Mouse (Mus musculus) layer of hippocampus, postnatal 14 days (tissue): ENCODE results near the gene Nufip1. TPM values are rescaled to one million over a fixed set of nuclear protein-coding genes. Genes with fewer than 3 reads are reported as not detected.

Experiments used
- DNase-seq, 2 experiments: peaks; one replicate each; pipeline ENCODE4 v3.0.0; 2021 to 2022; ENCODE audit warnings: low spot score in 2 of 2, mixed read lengths in 1 of 2
- long read RNA-seq, 2 experiments: library from polyadenylated mRNA; stranded (forward); transcript quantifications; one replicate each; pipeline ENCODE4 v2.0.0; 2021
- total RNA-seq, 2 experiments: library from RNA; stranded (reverse); gene quantifications; 2 replicates each; pipeline ENCODE4 v1.2.3; 2021

Nufip1 gene
- 1 to 10 TPM; 7.8 to 8.1 TPM for total RNA-seq
- long read RNA-seq, experiment 1, transcript Nufip1-201 (10 exons, 3,974 nt), result major isoform, 13 of 14 reads
- long read RNA-seq, experiment 1, partial matches to known transcripts, result 0 of 14 reads
- long read RNA-seq, experiment 1, other reads (novel, unspliced or antisense), result 1 of 14 reads
- long read RNA-seq, experiment 2, transcript Nufip1-201 (10 exons, 3,974 nt), result major isoform, 16 of 17 reads
- long read RNA-seq, experiment 2, partial matches to known transcripts, result 0 of 17 reads
- long read RNA-seq, experiment 2, other reads (novel, unspliced or antisense), result 1 of 17 reads

DNA sequence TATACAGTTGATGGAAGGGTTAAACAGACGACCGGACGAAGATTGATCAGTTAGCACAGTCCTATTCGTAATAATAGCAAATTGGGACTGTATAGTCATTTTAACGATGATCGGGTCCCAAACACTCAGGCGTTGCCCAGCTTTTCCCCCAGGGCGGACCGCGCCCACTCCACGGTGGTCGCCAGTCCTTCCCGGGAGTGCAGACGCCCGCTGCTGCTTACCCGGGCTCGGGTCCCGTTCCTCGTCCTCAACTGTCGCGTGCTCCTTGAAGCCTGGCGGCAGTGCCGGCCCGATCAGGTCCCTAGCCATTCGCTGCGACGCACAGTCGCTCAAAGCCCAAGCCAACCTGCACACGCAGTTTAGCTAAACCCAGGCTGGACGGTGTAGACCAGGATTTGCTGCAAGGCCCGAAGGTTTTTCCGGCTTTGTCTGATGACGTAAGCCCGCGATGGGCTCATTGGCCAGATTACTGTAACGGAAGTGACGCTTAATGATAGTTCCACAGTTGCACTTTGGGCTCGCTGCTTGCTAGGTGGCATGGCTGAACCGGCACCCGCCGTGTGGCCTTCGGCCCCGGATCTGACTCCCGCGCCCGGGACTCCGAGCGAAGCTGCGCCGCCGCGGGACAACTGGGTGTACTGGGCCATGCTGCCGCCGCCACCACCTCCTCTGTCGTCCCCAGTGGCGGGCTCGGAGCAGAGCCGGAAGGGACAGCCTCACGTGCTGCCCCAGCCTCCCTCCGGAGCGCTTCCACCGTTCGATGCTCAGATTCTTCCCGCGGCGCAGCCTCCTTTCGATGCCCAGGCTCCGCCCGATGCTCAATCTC is at the start of gene Nufip1, which contains the start of gene Gpalpp1:
TSS of gene Nufip1 (plus strand) at position 496 of the 826 bp plus-strand sequence.
TSS of gene Gpalpp1 (minus strand) at position 365 of the 826 bp plus-strand sequence.
- peak; percentile 88 to 96 for DNase-seq

DNA sequence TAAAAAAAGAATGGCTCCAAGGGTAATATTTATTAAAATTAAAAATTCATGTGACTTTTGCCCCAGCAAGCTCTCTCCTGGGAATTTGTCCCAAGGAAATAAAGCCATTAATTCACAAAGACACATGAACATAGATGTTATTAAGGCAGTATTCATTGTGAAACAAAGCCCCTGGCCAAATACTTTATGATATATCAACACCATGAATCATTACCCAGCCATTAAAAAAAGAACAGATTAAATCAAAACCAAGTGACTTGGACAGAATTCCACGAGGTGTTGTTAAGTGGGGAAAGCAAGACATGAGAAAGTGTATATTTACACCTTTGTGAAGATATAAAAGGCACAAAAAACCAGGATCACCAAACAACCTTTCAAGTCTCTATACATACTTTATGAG is 43.5 kb upstream of the Nufip1 start:
- no peak for DNase-seq

DNA sequence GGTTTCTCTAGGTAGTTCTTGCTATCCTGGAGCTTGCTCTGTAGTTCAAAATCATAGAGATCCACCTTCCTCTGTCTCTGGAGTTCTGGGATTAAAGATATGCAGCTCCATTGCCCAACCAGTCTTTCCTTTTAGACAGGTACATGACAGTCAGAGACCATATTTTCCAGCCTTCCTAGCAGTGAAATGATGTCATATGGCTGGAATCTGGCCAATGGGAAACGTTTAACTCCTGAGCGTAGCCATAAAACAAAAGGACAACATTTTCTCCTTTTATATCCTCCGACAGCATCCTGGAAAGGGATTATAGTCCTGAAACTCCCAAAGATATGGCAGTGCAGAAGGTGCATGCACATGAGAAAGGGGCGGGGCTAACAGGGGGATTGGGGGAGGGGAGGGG is 42.4 kb upstream of the Nufip1 start:
- no peak for DNase-seq

- DNase-seq, result no peak
Measured at GRCm38 (mm10) chr14:76069296-76069695, 41.4 kb upstream of the Nufip1 start.

DNA sequence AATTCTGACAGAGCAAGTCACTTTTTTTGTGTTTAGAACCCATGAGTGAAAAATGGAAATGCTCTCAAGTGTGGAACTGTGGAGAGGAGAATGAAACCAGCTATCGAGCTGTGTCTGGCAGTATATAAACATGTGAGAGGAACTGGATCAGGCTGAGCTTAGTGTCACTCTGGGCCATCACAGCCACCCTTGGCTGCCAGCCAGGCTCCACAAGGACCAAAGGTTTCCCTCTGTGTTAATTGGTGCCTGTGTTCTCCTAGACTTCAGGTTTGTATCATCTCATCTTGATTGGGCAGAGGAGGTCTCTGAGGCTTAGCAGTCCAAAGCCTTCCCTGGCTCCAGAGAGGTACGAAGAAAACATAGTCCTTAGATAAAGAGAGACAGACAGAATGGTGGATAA is 38.1 kb upstream of the Nufip1 start:
- DNase-seq, result no peak

GRCm38 (mm10) chr14:76074206-76074605 is 36.5 kb upstream of the Nufip1 start:
- no peak for DNase-seq

GRCm38 (mm10) chr14:76075721-76076120 is 35.0 kb upstream of the Nufip1 start:
- no peak for DNase-seq

- peak in 1 of 2 experiments; percentile 64 for DNase-seq
Measured at GRCm38 (mm10) chr14:76076602-76077001, 34.1 kb upstream of the Nufip1 start.

GRCm38 (mm10) chr14:76077088-76077491 is 33.6 kb upstream of the Nufip1 start:
- peak; percentile 67 to 82 for DNase-seq

DNA sequence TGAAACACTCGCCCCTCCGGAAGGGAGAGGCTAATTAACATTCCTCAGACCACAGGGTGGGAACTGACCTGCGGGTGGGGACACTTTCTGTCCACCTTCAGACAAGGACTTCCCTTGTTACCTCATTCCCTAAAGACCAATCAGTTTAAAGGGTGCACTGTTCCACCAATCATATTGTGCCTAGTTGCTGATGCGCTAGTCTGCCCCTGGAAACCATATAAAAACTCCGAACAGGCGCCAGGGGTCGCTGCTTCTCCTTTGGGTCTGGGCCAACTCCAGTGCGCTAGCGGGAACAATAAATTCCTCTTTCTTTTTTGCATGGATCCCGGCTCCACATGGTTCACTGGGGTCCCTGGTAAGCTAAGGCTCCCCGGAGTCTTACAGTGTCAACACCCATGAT is 29.2 kb upstream of the Nufip1 start:
- no peak for DNase-seq

DNA sequence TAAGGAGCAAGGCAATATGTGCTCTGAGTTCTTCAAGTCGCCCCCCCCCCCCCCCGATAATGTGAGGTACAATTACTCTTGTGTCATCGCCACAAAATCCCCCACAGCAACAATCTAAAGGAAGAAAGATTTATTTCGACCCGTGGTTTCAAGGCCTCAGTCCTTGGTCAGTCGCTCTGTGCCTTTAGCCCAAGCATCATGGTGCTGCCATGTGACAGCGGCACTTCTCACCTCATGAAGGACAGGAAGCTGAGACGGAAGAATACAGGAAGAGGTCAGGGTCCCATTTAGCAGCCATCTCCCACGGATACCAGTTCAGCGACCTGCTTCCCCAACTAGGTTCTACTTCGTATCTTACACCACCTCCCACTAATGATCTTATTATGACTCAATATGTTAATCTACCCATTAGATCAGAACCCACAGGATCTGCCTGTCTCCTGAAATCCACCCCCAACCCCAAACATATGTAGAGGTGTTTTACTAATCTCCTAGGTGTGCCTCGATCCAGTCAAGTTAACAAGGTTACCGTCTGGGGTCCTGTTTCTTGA is 28.5 kb upstream of the Nufip1 start:
- DNase-seq, result no peak

- no peak for DNase-seq
Measured at GRCm38 (mm10) chr14:76084188-76084587, 26.5 kb upstream of the Nufip1 start.

GRCm38 (mm10) chr14:76097244-76097643 is 13.4 kb upstream of the Nufip1 start:
- DNase-seq, result no peak

GRCm38 (mm10) chr14:76097815-76098214 is 12.9 kb upstream of the Nufip1 start:
- DNase-seq, result no peak

DNA sequence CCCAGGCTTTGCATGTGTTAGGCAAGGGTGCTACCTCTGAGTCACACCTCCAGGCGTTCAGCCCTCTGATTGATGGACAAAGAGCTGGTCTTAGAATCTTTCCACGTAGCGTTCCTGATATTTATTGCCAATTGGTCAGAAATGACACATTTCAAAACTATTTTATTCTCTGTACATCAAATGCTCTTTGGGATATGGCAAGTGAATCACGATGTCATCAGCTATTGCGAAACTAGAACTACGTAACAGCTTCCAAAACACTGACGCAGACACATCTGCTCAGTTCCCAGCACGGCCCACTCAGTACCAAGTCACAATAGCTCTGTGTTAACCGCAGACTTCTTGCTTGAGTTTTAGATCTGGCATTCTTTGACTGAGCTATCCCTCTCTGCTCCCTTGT is 11.1 kb upstream of the Nufip1 start:
- no peak for DNase-seq

DNA sequence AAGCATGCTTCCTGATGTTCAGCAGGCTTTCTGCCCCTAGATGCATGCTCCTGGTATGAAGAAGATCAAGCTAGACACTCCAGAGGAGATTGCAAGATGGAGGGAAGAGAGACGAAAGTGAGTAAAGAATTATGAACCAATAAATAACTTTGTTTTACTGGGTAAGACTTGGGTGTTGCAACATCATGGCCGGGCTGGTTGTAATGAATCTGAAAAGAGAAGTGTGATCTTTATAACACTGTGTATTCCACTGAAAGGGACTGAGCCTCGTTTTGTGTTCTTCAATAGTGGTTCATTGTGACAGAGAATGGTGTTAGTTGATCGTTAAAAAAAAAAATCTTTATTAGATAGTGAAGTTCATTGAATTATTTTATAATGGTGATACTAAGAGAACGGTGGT is 5.1 kb downstream of the Nufip1 start:
- no peak for DNase-seq

GRCm38 (mm10) chr14:76118963-76119362 is 8.3 kb downstream of the Nufip1 start:
- no peak for DNase-seq

DNA sequence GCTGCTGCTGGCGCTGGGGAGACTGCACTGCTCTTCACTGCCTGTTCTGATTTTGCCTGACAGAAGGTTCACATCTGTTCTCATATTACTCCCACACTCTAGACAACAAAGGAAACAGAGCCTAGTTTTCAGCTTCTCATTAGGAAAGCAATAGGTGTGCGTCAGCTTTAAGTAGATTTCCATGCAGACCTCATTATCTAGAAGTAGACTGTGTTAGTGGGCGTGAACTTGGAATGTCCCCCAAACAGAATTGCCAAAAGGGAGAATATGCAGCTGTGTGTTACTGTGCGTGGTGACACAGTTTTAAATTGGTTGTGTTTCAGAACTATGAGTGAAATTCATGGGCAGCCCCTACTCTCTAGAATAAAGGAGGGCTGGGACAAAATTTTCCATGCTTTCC is 9.8 kb downstream of the Nufip1 start:
- peak; percentile 30 to 64 for DNase-seq

GRCm38 (mm10) chr14:76121901-76122662 is 11.4 kb downstream of the Nufip1 start:
- peak; percentile 37 to 61 for DNase-seq

GRCm38 (mm10) chr14:76122663-76123058 is 12.0 kb downstream of the Nufip1 start:
- DNase-seq, result no peak

DNA sequence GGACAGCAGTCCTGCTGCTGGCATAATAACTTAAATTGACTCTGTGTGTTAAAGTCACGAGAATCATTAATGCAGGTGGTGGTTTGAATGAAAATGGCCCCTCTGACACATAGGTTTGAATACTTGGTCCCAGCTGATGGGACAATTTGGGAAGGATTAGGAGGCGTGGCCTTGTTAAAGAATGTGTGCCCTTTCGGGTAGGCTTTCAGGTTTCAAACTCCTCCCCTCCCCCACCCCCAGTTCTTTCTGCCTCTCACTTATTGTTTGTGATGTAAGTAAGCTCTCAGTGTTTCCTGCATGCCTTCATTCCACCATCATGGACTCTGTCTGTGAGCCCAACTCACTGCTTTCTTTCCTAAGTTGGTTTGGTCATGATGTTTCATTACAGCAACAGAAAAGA is 16.6 kb downstream of the Nufip1 start:
- no peak for DNase-seq
